Mouse (Mus musculus) granulocyte monocyte progenitor cell, adult 5-6 weeks (primary cell): Measurements from ENCODE around the gene Mchr1. TPM values are rescaled to one million over a fixed set of nuclear protein-coding genes. Genes with fewer than 3 reads are reported as not detected.
"Not testable (repeated sequence)": the region's sequence is repeated elsewhere in the genome, so short reads cannot be mapped to it uniquely, and the experiment has no call there.

Experiments
- ATAC-seq: replicated peaks from 2 replicates; pipeline ENCODE4 v1.8.0; 2016; ENCODE audit warnings: mild to moderate bottlenecking, moderate TSS enrichment, inconsistent platforms; ENCODE audit not compliant: poor library complexity, severe bottlenecking
- total RNA-seq, 2 experiments: library from RNA; stranded (forward) in 1 of 2; stranded (reverse) in 1 of 2; fragments of 200-712, 200-1000 nt in 1 of 2; fragments of >200 nt in 1 of 2; fragmentation: Nextera tagmentation in 1 of 2; gene quantifications; 2 replicates each; pipeline ENCODE4 v1.2.3; 2014 to 2017

Gene Mchr1
- total RNA-seq (2014; fragmentation: Nextera tagmentation) = not detected in 2 replicates
- total RNA-seq (2017) = not detected in 2 replicates

- 0 out of 2 replicates have a peak, but pooled peaks have one; percentile 20 for ATAC-seq
Measured at GRCm38 (mm10) chr15:81235086-81235920, at the start of gene Mchr1. Mchr1 (plus strand) TSS chr15:81235499.

GRCm38 (mm10) chr15:81189061-81189460, 46.2 kb upstream of the Mchr1 start:
- no peak for ATAC-seq

- peak; percentile 10; the same call in 1 of the 2 replicates for ATAC-seq
Measured at GRCm38 (mm10) chr15:81190011-81190629, 45.2 kb upstream of the Mchr1 start.

- peak; percentile 98 for ATAC-seq
Measured at GRCm38 (mm10) chr15:81190630-81191178, 44.6 kb upstream of the Mchr1 start, which contains the start of gene Mrtfa. Mrtfa (minus strand) TSS chr15:81190757.

- no peak for ATAC-seq
Measured at GRCm38 (mm10) chr15:81191303-81191702, 44.0 kb upstream of the Mchr1 start.

- no peak for ATAC-seq
Measured at GRCm38 (mm10) chr15:81192316-81192715, 43.0 kb upstream of the Mchr1 start.

- no peak for ATAC-seq
Measured at GRCm38 (mm10) chr15:81192858-81193257, 42.4 kb upstream of the Mchr1 start.

- no peak for ATAC-seq
Measured at GRCm38 (mm10) chr15:81194791-81195190, 40.5 kb upstream of the Mchr1 start.

- ATAC-seq = no peak
Measured at GRCm38 (mm10) chr15:81195447-81195846, 39.9 kb upstream of the Mchr1 start.

GRCm38 (mm10) chr15:81197197-81197596, 38.1 kb upstream of the Mchr1 start:
- no peak for ATAC-seq

GRCm38 (mm10) chr15:81198447-81198846, 36.9 kb upstream of the Mchr1 start:
- no peak for ATAC-seq

- peak; percentile 20; the same call in 1 of the 2 replicates for ATAC-seq
Measured at GRCm38 (mm10) chr15:81199372-81199959, 35.8 kb upstream of the Mchr1 start.

GRCm38 (mm10) chr15:81202462-81202861, 32.8 kb upstream of the Mchr1 start:
- no peak for ATAC-seq

GRCm38 (mm10) chr15:81210496-81210895, 24.8 kb upstream of the Mchr1 start:
- ATAC-seq = peak; percentile 80

GRCm38 (mm10) chr15:81212976-81213375, 22.3 kb upstream of the Mchr1 start:
- no peak for ATAC-seq

- no peak for ATAC-seq
Measured at GRCm38 (mm10) chr15:81216906-81217653, 18.2 kb upstream of the Mchr1 start.

GRCm38 (mm10) chr15:81219054-81219453, 16.2 kb upstream of the Mchr1 start:
- ATAC-seq = peak; percentile 62

GRCm38 (mm10) chr15:81220051-81220450, 15.2 kb upstream of the Mchr1 start:
- not testable (repeated sequence) for ATAC-seq

GRCm38 (mm10) chr15:81221446-81221845, 13.9 kb upstream of the Mchr1 start:
- ATAC-seq = no peak

- no peak for ATAC-seq
Measured at GRCm38 (mm10) chr15:81225016-81225415, 10.3 kb upstream of the Mchr1 start.
